Comparison of ENCODE assay signal across 15 mouse cellular contexts in the genomic region with DNA sequence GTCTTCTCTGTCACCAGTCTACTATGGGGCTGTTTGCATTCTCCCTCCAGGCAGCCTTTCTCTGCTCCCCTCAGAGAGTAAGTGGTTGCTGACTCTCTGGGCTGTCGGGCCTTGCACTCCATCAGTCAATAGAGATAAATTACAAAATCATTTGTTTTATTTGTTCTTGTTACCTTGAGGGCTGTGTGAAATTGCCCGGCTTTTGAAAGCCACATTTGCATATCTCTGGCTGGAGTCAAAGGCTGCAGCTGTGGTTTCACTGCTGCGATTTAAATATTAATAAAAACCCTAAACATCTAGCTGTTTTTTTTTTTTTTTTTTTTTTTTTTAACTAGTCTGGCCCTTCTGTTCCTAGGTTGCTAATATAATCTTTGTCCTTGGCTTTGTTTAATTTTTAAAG. TPM values are rescaled to one million over a fixed set of nuclear protein-coding genes. Genes with fewer than 3 reads are reported as not detected.
DNase-seq lines count a peak whose midpoint lies in the region; ATAC-seq and TF ChIP-seq lines count a peak whose summit lies in the region.
"Had no signal": no experiment of that assay in that cellular context is flagged by ENCODE, and none has a peak within 500 bp of the region (broad histone marks: within the 10 kb centered on the region; RNA-seq: fewer than 3 reads in every experiment).

No protein-coding gene starts in this region.

- H3K9me3 ChIP-seq in intestine, embryonic 16.5 days (ENCODE audit: control insufficient read depth, low read length), result no peaks in the 10 kb centered on the region
- H3K9me3 ChIP-seq in intestine, postnatal 0 days (ENCODE audit: control insufficient read depth), result no peaks in the 10 kb centered on the region
- no peaks in the 10 kb centered on the region for H3K9me3 ChIP-seq in CH12.LX (replicated peaks; ENCODE audit: low read length)
- no peaks in the 10 kb centered on the region for H3K9me3 ChIP-seq in forebrain, embryonic 13.5 days (replicated peaks)
- H3K9me3 ChIP-seq in liver, embryonic 14.5 days (ENCODE audit: control insufficient read depth, low read length), result no peaks in the 10 kb centered on the region
- H3K9me3 ChIP-seq: kidney, embryonic 15.5 days had no signal

- 32% methylated on average over 3 of the region's 3 CpGs for WGBS in intestine, embryonic 16.5 days
- 21% methylated on average over 3 of the region's 3 CpGs for WGBS in intestine, postnatal 0 days
- 26% methylated on average over 3 of the region's 3 CpGs for WGBS in forebrain, embryonic 13.5 days
- 21% methylated on average over 3 of the region's 3 CpGs for whole genome bisulfite sequencing in liver, embryonic 14.5 days (ENCODE audit: insufficient replicate concordance)
- 68% methylated on average over 3 of the region's 3 CpGs for WGBS in heart, adult 2 months

- TF ChIP-seq EP300 in CH12.LX (IDR thresholded peaks at IDR 0.05; ENCODE audit: low read length), result no peak
- TF ChIP-seq EP300 in liver, embryonic 14.5 days (IDR thresholded peaks at IDR 0.05; ENCODE audit: low read depth), result no peak
- no peak for TF ChIP-seq EP300 in heart, adult 2 months (IDR thresholded peaks at IDR 0.05; ENCODE audit: insufficient read depth, low read depth, low read length)

- TF ChIP-seq POLR2A in CH12.LX (IDR thresholded peaks at IDR 0.05; ENCODE audit: low read depth, low read length), result no peak
- TF ChIP-seq POLR2A in heart, adult 2 months (IDR thresholded peaks at IDR 0.05; ENCODE audit: insufficient read depth, low read depth, low read length), result no peak

- in situ Hi-C loops in CH12.LX (cut with MboI; ENCODE audit: low pct_ligation_motif_present, low pct_unique_long_range_greater_than_20kb, low sequenced_read_pairs), result no loop called here

- intact Hi-C loops in heart, adult 2 months (cut with DNase I), result no loop called here

- H3K4me3 ChIP-seq in intestine, embryonic 16.5 days (ENCODE audit: low read length), result no peak overlapping the region
- H3K4me3 ChIP-seq in intestine, postnatal 0 days (ENCODE audit: low read depth, low read length), result no peak overlapping the region
- no peak overlapping the region for H3K4me3 ChIP-seq in CH12.LX (replicated peaks in 1 of 3; ENCODE audit: low read depth in 2 of 3, low read length in 2 of 3, poor library complexity in 1 of 3)
- no peak overlapping the region for H3K4me3 ChIP-seq in forebrain, embryonic 13.5 days
- H3K4me3 ChIP-seq in liver, embryonic 14.5 days (ENCODE audit: insufficient read depth in 1 of 2, low read depth in 2 of 2, low read length in 2 of 2), result no peak overlapping the region
- H3K4me3 ChIP-seq in heart, adult 2 months, result no peak overlapping the region
- H3K4me3 ChIP-seq: kidney, embryonic 15.5 days had no signal

- H3K4me1 ChIP-seq in intestine, embryonic 16.5 days (ENCODE audit: control insufficient read depth, insufficient read depth, low read length), result peaks cover 24% of the 10 kb centered on the region
- 0 out of 2 replicates have a peak, but pooled peaks cover 5% of the 10 kb centered on the region for H3K4me1 ChIP-seq in intestine, postnatal 0 days (replicated peaks; ENCODE audit: control insufficient read depth, insufficient read depth, low read length)
- peaks cover 5 to 6% of the 10 kb centered on the region in 2 experiments; a peak in 3 of 4 replicates for H3K4me1 ChIP-seq in CH12.LX (ENCODE audit: control insufficient read depth in 1 of 2, insufficient read depth in 2 of 2)
- peaks cover 27% of the 10 kb centered on the region for H3K4me1 ChIP-seq in forebrain, embryonic 13.5 days
- peaks cover 34 to 45% of the 10 kb centered on the region in 2 experiments for H3K4me1 ChIP-seq in liver, embryonic 14.5 days (replicated peaks; ENCODE audit: control insufficient read depth in 2 of 2, insufficient read depth in 2 of 2, low read length in 1 of 2)
- no peaks in the 10 kb centered on the region for H3K4me1 ChIP-seq in heart, adult 2 months (ENCODE audit: control insufficient read depth, insufficient read depth, low read length)

- no peak for ATAC-seq in intestine, embryonic 16.5 days
- ATAC-seq in intestine, postnatal 0 days, result no peak
- no peak; the same call in 1 of the 2 replicates for ATAC-seq in forebrain, embryonic 13.5 days
- no peak for ATAC-seq in liver, embryonic 14.5 days (ENCODE audit: insufficient read depth)
- ATAC-seq: CD4-positive, CD25-positive, alpha-beta regulatory T cell, adult 4 months; Patski had no signal

- no peak for DNase-seq in CH12.LX (ENCODE audit: extremely low read depth)
- no peak for DNase-seq in liver, embryonic 14.5 days (ENCODE audit: low read depth in 3 of 3, low spot score in 3 of 3)
- no peak for DNase-seq in cerebellum, adult 11 months
- DNase-seq in heart, adult 2 months, result no peak
- DNase-seq in embryo, embryonic 11 days, result no peak
- DNase-seq: cerebellum, adult 2 months; heart, adult 18-20 months; thymus, postnatal 36 days had no signal

- H3K79me2 ChIP-seq in CH12.LX (replicated peaks; ENCODE audit: control insufficient read depth, extremely low read depth, insufficient read depth, poor library complexity, severe bottlenecking), result no peaks in the 10 kb centered on the region
- H3K79me2 ChIP-seq in heart, adult 2 months (replicated peaks; ENCODE audit: control insufficient read depth, insufficient read depth, low read length), result no peaks in the 10 kb centered on the region

- no peak for TF ChIP-seq CTCF in intestine, postnatal 0 days (IDR thresholded peaks at IDR 0.05; ENCODE audit: low read depth)
- no peak for TF ChIP-seq CTCF in CH12.LX (conservative IDR thresholded peaks at IDR 0.05 in 1 of 2, IDR thresholded peaks at IDR 0.05 in 1 of 2; ENCODE audit: low read depth in 2 of 2, low read length in 2 of 2)
- TF ChIP-seq CTCF in liver, embryonic 14.5 days (IDR thresholded peaks at IDR 0.05; ENCODE audit: low read depth), result no peak
- TF ChIP-seq CTCF in heart, adult 2 months (IDR thresholded peaks at IDR 0.05), result no peak

- dilution Hi-C loops in CH12.LX (cut with MboI; ENCODE audit: extremely low pct_ligation_motif_present, extremely low pct_unique_long_range_greater_than_20kb, low sequenced_read_pairs), result no loop called here

- no peaks in the 10 kb centered on the region for H3K27me3 ChIP-seq in intestine, embryonic 16.5 days (replicated peaks; ENCODE audit: control insufficient read depth, insufficient read depth, low read length)
- H3K27me3 ChIP-seq in intestine, postnatal 0 days (replicated peaks; ENCODE audit: control insufficient read depth, insufficient read depth, low read length), result no peaks in the 10 kb centered on the region
- H3K27me3 ChIP-seq in CH12.LX (replicated peaks), result no peaks in the 10 kb centered on the region
- H3K27me3 ChIP-seq in forebrain, embryonic 13.5 days, result no peaks in the 10 kb centered on the region
- no peaks in the 10 kb centered on the region for H3K27me3 ChIP-seq in liver, embryonic 14.5 days (ENCODE audit: control insufficient read depth, insufficient read depth, low read length)
- H3K27me3 ChIP-seq in heart, adult 2 months (ENCODE audit: control insufficient read depth, insufficient read depth, low read length), result no peaks in the 10 kb centered on the region
- H3K27me3 ChIP-seq: kidney, embryonic 15.5 days; Patski had no signal

- no peak overlapping the region for H3K4me2 ChIP-seq in intestine, embryonic 16.5 days (ENCODE audit: low read depth, low read length)
- H3K4me2 ChIP-seq in intestine, postnatal 0 days (replicated peaks; ENCODE audit: low read depth), result no peak overlapping the region
- no peak overlapping the region for H3K4me2 ChIP-seq in CH12.LX (ENCODE audit: insufficient read depth, low read depth, poor library complexity, severe bottlenecking)
- H3K4me2 ChIP-seq in forebrain, embryonic 13.5 days, result no peak overlapping the region
- H3K4me2 ChIP-seq in liver, embryonic 14.5 days (ENCODE audit: low read depth), result peak overlapping the region; percentile 42; the same call in 1 of the 2 replicates
- H3K4me2 ChIP-seq: kidney, embryonic 15.5 days had no signal

- 0 out of 2 replicates have a peak, but pooled peaks cover 6% of the 10 kb centered on the region for H3K36me3 ChIP-seq in intestine, embryonic 16.5 days (ENCODE audit: control insufficient read depth, insufficient read depth, low read length)
- peaks cover 12% of the 10 kb centered on the region; the same call in 1 of the 2 replicates for H3K36me3 ChIP-seq in intestine, postnatal 0 days (ENCODE audit: control insufficient read depth, insufficient read depth)
- peaks cover 17 to 32% of the 10 kb centered on the region in 2 experiments for H3K36me3 ChIP-seq in CH12.LX (replicated peaks in 1 of 2; ENCODE audit: control insufficient read depth in 1 of 2, insufficient read depth in 1 of 2, low read length in 1 of 2)
- H3K36me3 ChIP-seq in forebrain, embryonic 13.5 days (ENCODE audit: poor library complexity, severe bottlenecking), result peaks cover 9% of the 10 kb centered on the region; the same call in 1 of the 2 replicates
- H3K36me3 ChIP-seq in liver, embryonic 14.5 days (replicated peaks; ENCODE audit: control insufficient read depth, insufficient read depth, low read depth), result peaks cover 19% of the 10 kb centered on the region
- H3K36me3 ChIP-seq in heart, adult 2 months (ENCODE audit: control insufficient read depth, insufficient read depth, low read length), result no peaks in the 10 kb centered on the region

- TF ChIP-seq RAD21 in CH12.LX (IDR thresholded peaks at IDR 0.05; ENCODE audit: low read depth, low read length), result no peak

- peak overlapping the region; percentile 21 for H3K27ac ChIP-seq in intestine, embryonic 16.5 days (ENCODE audit: low read length)
- no peak overlapping the region for H3K27ac ChIP-seq in intestine, postnatal 0 days (ENCODE audit: low read depth, low read length)
- no peak overlapping the region for H3K27ac ChIP-seq in CH12.LX (ENCODE audit: insufficient read depth, low read depth)
- H3K27ac ChIP-seq in forebrain, embryonic 13.5 days, result peak overlapping the region; percentile 73; the same call in 1 of the 2 replicates
- no peak overlapping the region for H3K27ac ChIP-seq in liver, embryonic 14.5 days
- no peak overlapping the region for H3K27ac ChIP-seq in heart, adult 2 months
- H3K27ac ChIP-seq: kidney, embryonic 15.5 days had no signal

- no peak overlapping the region for H3K9ac ChIP-seq in intestine, embryonic 16.5 days (ENCODE audit: low read depth, low read length)
- no peak overlapping the region for H3K9ac ChIP-seq in intestine, postnatal 0 days (ENCODE audit: low read depth, low read length)
- H3K9ac ChIP-seq in CH12.LX (ENCODE audit: insufficient read depth, low read depth), result no peak overlapping the region
- H3K9ac ChIP-seq in forebrain, embryonic 13.5 days, result no peak overlapping the region
- H3K9ac ChIP-seq in liver, embryonic 14.5 days (replicated peaks), result no peak overlapping the region
- no peak overlapping the region for H3K9ac ChIP-seq in heart, adult 2 months (ENCODE audit: low read depth, low read length)
- H3K9ac ChIP-seq: kidney, embryonic 15.5 days had no signal

RNA-seq across cellular contexts. Expression of gene Vat1, which starts 17.8 kb away (rescaled TPM):
- polyA plus RNA-seq in intestine, embryonic 16.5 days (2015; fragmentation: Nextera tagmentation; extraction: Ambion mirVana), result 69.9 and 88.2 TPM in 2 replicates
- polyA plus RNA-seq in intestine, postnatal 0 days (2015; fragmentation: Nextera tagmentation; extraction: Ambion mirVana), result 94.5 and 95.6 TPM in 2 replicates
- total RNA-seq in CH12.LX (2012; rRNA removed) (20.2 and 29.9 TPM in 2 replicates), CH12.LX (2014; rRNA removed) (14.5 and 14.9 TPM in 2 replicates)
- polyA plus RNA-seq in CH12.LX (2012; ENCODE audit: insufficient read length, low read depth), result 46.0 and 49.4 TPM in 2 replicates
- 61.3 and 67.0 TPM in 2 replicates for polyA plus RNA-seq in forebrain, embryonic 13.5 days (2015; fragmentation: Nextera tagmentation; extraction: Ambion mirVana)
- polyA plus RNA-seq in liver, embryonic 14.5 days (2012; rRNA removed), result 9.1 TPM in 2 replicates
- 6.8 and 6.9 TPM in 2 replicates for polyA plus RNA-seq in liver, embryonic 14.5 days (2014; fragmentation: Nextera tagmentation; extraction: Ambion mirVana)
- total RNA-seq in heart, adult 2 months (2021), result 10 to 100 TPM; 20.4 to 21.4 TPM
- polyA plus RNA-seq in heart, adult 2 months (2012; rRNA removed), result 29.6 and 35.0 TPM in 2 replicates

RNA-seq across cellular contexts. Expression of gene Rnd2, which starts 19.0 kb away (rescaled TPM):
- polyA plus RNA-seq in intestine, embryonic 16.5 days (2015; fragmentation: Nextera tagmentation; extraction: Ambion mirVana), result 21.0 and 22.1 TPM in 2 replicates
- polyA plus RNA-seq in intestine, postnatal 0 days (2015; fragmentation: Nextera tagmentation; extraction: Ambion mirVana), result 27.8 and 31.9 TPM in 2 replicates
- total RNA-seq in CH12.LX (2012; rRNA removed) (2.8 and 3.4 TPM in 2 replicates), CH12.LX (2014; rRNA removed) (1.1 and 1.4 TPM in 2 replicates)
- 4.5 and 4.6 TPM in 2 replicates for polyA plus RNA-seq in CH12.LX (2012; ENCODE audit: insufficient read length, low read depth)
- polyA plus RNA-seq in forebrain, embryonic 13.5 days (2015; fragmentation: Nextera tagmentation; extraction: Ambion mirVana), result 155 and 197 TPM in 2 replicates
- polyA plus RNA-seq in liver, embryonic 14.5 days (2012; rRNA removed), result 2.9 and 3.1 TPM in 2 replicates
- polyA plus RNA-seq in liver, embryonic 14.5 days (2014; fragmentation: Nextera tagmentation; extraction: Ambion mirVana), result 1.2 and 1.4 TPM in 2 replicates
- 1 to 10 TPM; 6.5 to 8.0 TPM for total RNA-seq in heart, adult 2 months (2021)
- 5.8 and 9.8 TPM in 2 replicates for polyA plus RNA-seq in heart, adult 2 months (2012; rRNA removed)

RNA-seq across cellular contexts. Expression of gene Ifi35, which starts 35.6 kb away (rescaled TPM):
- polyA plus RNA-seq in intestine, embryonic 16.5 days (2015; fragmentation: Nextera tagmentation; extraction: Ambion mirVana), result 29.7 and 31.1 TPM in 2 replicates
- 100 and 102 TPM in 2 replicates for polyA plus RNA-seq in intestine, postnatal 0 days (2015; fragmentation: Nextera tagmentation; extraction: Ambion mirVana)
- 49.3 and 59.3 TPM in 2 replicates for total RNA-seq in CH12.LX (2012; rRNA removed)
- 74.9 and 79.1 TPM in 2 replicates for total RNA-seq in CH12.LX (2014; rRNA removed)
- polyA plus RNA-seq in CH12.LX (2012; ENCODE audit: insufficient read length, low read depth), result 63.7 and 67.6 TPM in 2 replicates
- 2.3 and 2.5 TPM in 2 replicates for polyA plus RNA-seq in forebrain, embryonic 13.5 days (2015; fragmentation: Nextera tagmentation; extraction: Ambion mirVana)
- polyA plus RNA-seq in liver, embryonic 14.5 days (2012; rRNA removed), result 14.0 and 17.2 TPM in 2 replicates
- polyA plus RNA-seq in liver, embryonic 14.5 days (2014; fragmentation: Nextera tagmentation; extraction: Ambion mirVana), result 21.3 and 22.1 TPM in 2 replicates
- total RNA-seq in heart, adult 2 months (2021), result 10 to 100 TPM; 11.5 to 12.6 TPM
- polyA plus RNA-seq in heart, adult 2 months (2012; rRNA removed), result 25.5 and 29.4 TPM in 2 replicates

RNA-seq across cellular contexts. Expression of gene Rpl27, which starts 41.7 kb away (rescaled TPM):
- polyA plus RNA-seq in intestine, embryonic 16.5 days (2015; fragmentation: Nextera tagmentation; extraction: Ambion mirVana), result 251 and 288 TPM in 2 replicates
- polyA plus RNA-seq in intestine, postnatal 0 days (2015; fragmentation: Nextera tagmentation; extraction: Ambion mirVana), result 240 and 241 TPM in 2 replicates
- 3,039 and 3,055 TPM in 2 replicates for total RNA-seq in CH12.LX (2012; rRNA removed)
- 5,415 and 5,728 TPM in 2 replicates for total RNA-seq in CH12.LX (2014; rRNA removed)
- 881 and 909 TPM in 2 replicates for polyA plus RNA-seq in CH12.LX (2012; ENCODE audit: insufficient read length, low read depth)
- 338 and 387 TPM in 2 replicates for polyA plus RNA-seq in forebrain, embryonic 13.5 days (2015; fragmentation: Nextera tagmentation; extraction: Ambion mirVana)
- 571 and 987 TPM in 2 replicates for polyA plus RNA-seq in liver, embryonic 14.5 days (2012; rRNA removed)
- 295 and 303 TPM in 2 replicates for polyA plus RNA-seq in liver, embryonic 14.5 days (2014; fragmentation: Nextera tagmentation; extraction: Ambion mirVana)
- 10 to 100 TPM; 38.3 to 48.4 TPM for total RNA-seq in heart, adult 2 months (2021)
- polyA plus RNA-seq in heart, adult 2 months (2012; rRNA removed), result 234 and 242 TPM in 2 replicates

RNA-seq across cellular contexts. Expression of gene Ptges3l, which starts 58.7 kb away (rescaled TPM):
- polyA plus RNA-seq in intestine, embryonic 16.5 days (2015; fragmentation: Nextera tagmentation; extraction: Ambion mirVana), result 11.1 and 12.4 TPM in 2 replicates
- polyA plus RNA-seq in intestine, postnatal 0 days (2015; fragmentation: Nextera tagmentation; extraction: Ambion mirVana), result 7.0 and 7.8 TPM in 2 replicates
- total RNA-seq in CH12.LX (2012; rRNA removed) (2.3 and 2.4 TPM in 2 replicates), CH12.LX (2014; rRNA removed) (1.9 and 2.3 TPM in 2 replicates)
- polyA plus RNA-seq in CH12.LX (2012; ENCODE audit: insufficient read length, low read depth), result 2.2 and 3.0 TPM in 2 replicates
- 1.2 TPM in 2 replicates for polyA plus RNA-seq in forebrain, embryonic 13.5 days (2015; fragmentation: Nextera tagmentation; extraction: Ambion mirVana)
- 0.29 and 0.74 TPM in 2 replicates for polyA plus RNA-seq in liver, embryonic 14.5 days (2012; rRNA removed)
- 0.53 and 0.86 TPM in 2 replicates for polyA plus RNA-seq in liver, embryonic 14.5 days (2014; fragmentation: Nextera tagmentation; extraction: Ambion mirVana)
- total RNA-seq in heart, adult 2 months (2021), result 10 to 100 TPM; 50.6 to 58.3 TPM
- polyA plus RNA-seq in heart, adult 2 months (2012; rRNA removed), result 56.8 and 81.6 TPM in 2 replicates
- total RNA-seq: hematopoietic stem cell, adult 5-6 weeks had no signal

Comparison
In these comparisons a context has a peak if more than half of its experiments do, and no peak if none do; other contexts are left out.
1. H3K27ac ChIP-seq: peak in intestine, embryonic 16.5 days (single experiment) and forebrain, embryonic 13.5 days (single experiment); none in intestine, postnatal 0 days (single experiment), CH12.LX (single experiment), liver, embryonic 14.5 days (single experiment) and heart, adult 2 months (single experiment).